Mouse (Mus musculus) ES-E14 (cell line): ENCODE measurements around the gene Gmfb.

Source experiments
- HCFC1 ChIP-seq: IDR thresholded peaks from 2 replicates; pipeline ENCODE4 v1.6.1; 2012; ENCODE audit warnings: low read length, inconsistent platforms, borderline replicate concordance; ENCODE audit not compliant: insufficient read depth
- MAFK ChIP-seq: IDR thresholded peaks from 2 replicates; pipeline ENCODE4 v1.6.1; 2014; ENCODE audit warnings: mild to moderate bottlenecking, low read depth, low read length, inconsistent platforms; ENCODE audit not compliant: insufficient read depth
- ZNF384 ChIP-seq: IDR thresholded peaks from 2 replicates; pipeline ENCODE4 v1.6.1; 2012; ENCODE audit warnings: low read depth, low read length, inconsistent platforms

DNA sequence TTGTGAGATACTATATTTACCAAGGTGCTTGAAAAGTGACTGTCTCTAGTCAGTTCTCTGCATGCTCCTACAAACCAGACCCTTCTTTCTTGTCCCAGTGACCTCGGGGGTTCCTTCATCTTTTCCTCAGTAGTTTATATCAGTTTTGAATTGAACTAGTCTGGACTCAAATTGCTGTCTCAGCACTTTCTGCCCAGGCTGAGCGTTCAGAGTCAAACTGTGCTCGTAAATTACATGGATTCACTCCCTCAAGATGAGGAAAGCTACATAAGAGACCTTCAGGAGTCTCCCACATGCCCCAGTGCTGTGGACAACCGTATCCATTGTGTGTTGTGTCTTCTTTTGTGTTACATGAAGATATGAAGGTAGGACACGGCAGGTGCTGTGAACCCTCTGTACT, 26.7 kb upstream of the Gmfb start:
- no peak for TF ChIP-seq HCFC1
- TF ChIP-seq MAFK: peak; percentile 93
- no peak for TF ChIP-seq ZNF384
